Mouse (Mus musculus) hindbrain, embryonic 13.5 days (tissue): ENCODE measurements at regions not wholly inside any gene's neighbourhood (a gene's known extent, or its start where the extent isn't known, plus 50 kb on each side); places are given as distances from the start of the nearest gene placed in this dataset.

ENCODE experiments used
- ATAC-seq: fragments of 200-750 bp; cut with Nextera tagmentation; 2 replicates; pipeline ENCODE4 v1.8.0; 2017; ENCODE audit warnings: moderate TSS enrichment; ENCODE audit not compliant: low FRiP score
- H3K27ac ChIP-seq: fragments of 300-500 bp; sonication (generic); 2 replicates; pipeline ENCODE4 v1.5.1; 2015; ENCODE audit warnings: inconsistent platforms, mild to moderate bottlenecking, moderate library complexity
- H3K27me3 ChIP-seq: fragments of 300-500 bp; sonication (generic); 2 replicates; pipeline ENCODE4 v1.6.1; 2015; ENCODE audit warnings: mild to moderate bottlenecking, inconsistent platforms
- H3K36me3 ChIP-seq: fragments of 300-500 bp; sonication (generic); 2 replicates; pipeline ENCODE4 v1.6.1; 2015; ENCODE audit warnings: mild to moderate bottlenecking, inconsistent platforms
- H3K4me1 ChIP-seq: fragments of 300-500 bp; sonication (generic); replicated peaks from 2 replicates; pipeline ENCODE4 v1.6.1; 2015; ENCODE audit warnings: inconsistent platforms
- H3K4me2 ChIP-seq: fragments of 300-500 bp; sonication (generic); 2 replicates; pipeline ENCODE4 v1.6.1; 2015; ENCODE audit warnings: inconsistent platforms, mild to moderate bottlenecking, moderate library complexity
- H3K4me3 ChIP-seq: fragments of 300-500 bp; sonication (generic); 2 replicates; pipeline ENCODE4 v1.5.1; 2015; ENCODE audit warnings: mild to moderate bottlenecking, inconsistent platforms
- H3K9ac ChIP-seq: fragments of 300-500 bp; sonication (generic); 2 replicates; pipeline ENCODE4 v1.6.1; 2015; ENCODE audit warnings: mild to moderate bottlenecking, inconsistent platforms
- H3K9me3 ChIP-seq: fragments of 300-500 bp; sonication (generic); 2 replicates; pipeline ENCODE4 v1.6.1; 2016; ENCODE audit warnings: inconsistent platforms
- WGBS: fragments of 180-500 bp; shearing (Covaris S2); methylation state at CpG from one replicate; pipeline ENCODE4 v1.1.7; 2015; 5-methylcytosine and 5-hydroxymethylcytosine counted together

DNA sequence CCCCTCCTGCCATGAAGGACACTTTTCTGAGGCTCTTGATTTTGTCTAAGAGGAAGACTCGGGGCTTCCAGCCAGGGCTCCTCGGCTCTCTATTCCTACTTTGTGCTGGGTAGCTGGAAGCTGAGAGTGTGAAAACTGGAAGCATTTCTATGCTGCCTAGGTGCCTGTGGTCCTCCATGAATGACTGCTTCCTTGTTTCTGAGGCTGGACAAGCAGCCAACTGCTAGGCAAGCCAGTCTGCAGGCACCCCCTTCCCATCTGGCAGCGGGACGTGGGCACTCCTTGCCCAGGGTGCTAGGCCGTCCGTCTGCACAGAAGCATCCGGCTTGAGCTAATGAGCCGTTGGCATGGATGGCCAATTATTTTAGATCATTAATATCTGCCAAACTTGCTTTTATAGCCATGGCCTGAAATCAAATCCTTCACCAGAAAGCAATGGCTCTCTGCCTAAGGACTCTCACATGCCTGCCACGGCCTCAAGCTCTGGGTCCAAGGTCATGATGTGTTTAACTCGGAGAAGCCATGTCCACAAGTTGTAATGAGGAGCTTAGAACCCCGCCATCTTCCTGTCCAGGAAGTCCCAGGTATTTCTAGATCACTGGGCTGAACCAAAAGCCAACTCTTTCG is 534.5 kb upstream of the Adam5 start:
- Histone ChIP-seq H3K4me3 (no peak overlapping the region), H3K27ac (no peak overlapping the region), H3K9me3 (no peaks in the 10 kb centered on the region), H3K4me1 (peaks cover 9% of the 10 kb centered on the region), H3K9ac (no peak overlapping the region), H3K4me2 (no peak overlapping the region), H3K27me3 (peaks cover 14% of the 10 kb centered on the region), H3K36me3 (no peaks in the 10 kb centered on the region)
- ATAC-seq = no peak
- WGBS = 81% methylated on average over 12 of the region's 12 CpGs

DNA sequence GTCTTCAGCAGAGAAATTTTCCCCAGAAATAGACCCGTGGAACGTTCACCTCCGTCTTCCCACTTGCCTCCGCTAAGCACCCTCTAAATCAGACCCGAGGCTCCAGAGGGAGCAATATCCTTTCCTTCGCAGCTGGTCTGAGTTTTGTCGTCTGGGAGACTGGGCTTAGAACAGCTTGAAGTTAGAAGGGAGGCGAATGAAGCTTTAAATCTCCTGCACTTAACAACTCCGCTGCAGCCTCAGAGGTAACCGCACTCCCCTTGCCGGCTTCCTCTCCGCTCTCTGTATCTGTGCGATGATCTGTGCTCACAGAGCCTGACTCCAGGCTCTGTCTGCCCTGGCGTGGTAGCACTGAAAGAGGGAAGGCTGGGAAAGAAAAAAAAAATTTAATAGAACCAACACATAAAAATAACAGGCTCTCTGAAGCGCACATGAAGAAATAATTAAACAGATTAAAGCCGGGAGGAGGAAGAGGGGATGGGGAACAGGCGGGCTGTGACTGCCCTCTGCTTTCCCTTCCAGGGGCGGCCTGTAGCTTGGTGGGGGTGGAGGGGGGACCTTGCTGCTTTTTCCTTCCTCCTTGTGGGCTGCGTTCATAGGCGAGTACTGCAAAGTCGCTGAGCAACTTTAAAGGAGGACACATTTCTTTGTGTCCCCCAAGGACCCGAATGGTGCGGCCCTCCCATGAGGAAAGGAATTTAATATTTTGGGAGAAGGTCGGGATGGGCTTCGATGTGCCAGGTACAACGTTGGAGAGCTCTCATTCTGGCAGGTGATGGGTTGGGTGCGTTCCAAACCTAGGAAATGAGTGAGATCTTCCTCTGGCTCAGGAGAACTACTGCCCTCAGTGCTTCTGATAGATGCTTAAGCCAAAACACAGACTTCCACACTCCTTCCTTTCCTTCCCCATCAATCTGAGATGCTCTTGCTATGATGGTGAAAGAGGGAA is 529.9 kb upstream of the Adam5 start:
- Histone ChIP-seq H3K4me2 (peak overlapping the region; percentile 46), H3K9ac (peak overlapping the region; percentile 51), H3K4me1 (peaks cover 14% of the 10 kb centered on the region), H3K36me3 (no peaks in the 10 kb centered on the region), H3K9me3 (no peaks in the 10 kb centered on the region), H3K4me3 (peak overlapping the region; percentile 19; the same call in 1 of the 2 replicates), H3K27me3 (peaks cover 30% of the 10 kb centered on the region), H3K27ac (peak overlapping the region; percentile 45)
- WGBS = 13% methylated on average over 27 of the region's 27 CpGs
- peak; percentile 32; the same call in 1 of the 2 replicates for ATAC-seq

DNA sequence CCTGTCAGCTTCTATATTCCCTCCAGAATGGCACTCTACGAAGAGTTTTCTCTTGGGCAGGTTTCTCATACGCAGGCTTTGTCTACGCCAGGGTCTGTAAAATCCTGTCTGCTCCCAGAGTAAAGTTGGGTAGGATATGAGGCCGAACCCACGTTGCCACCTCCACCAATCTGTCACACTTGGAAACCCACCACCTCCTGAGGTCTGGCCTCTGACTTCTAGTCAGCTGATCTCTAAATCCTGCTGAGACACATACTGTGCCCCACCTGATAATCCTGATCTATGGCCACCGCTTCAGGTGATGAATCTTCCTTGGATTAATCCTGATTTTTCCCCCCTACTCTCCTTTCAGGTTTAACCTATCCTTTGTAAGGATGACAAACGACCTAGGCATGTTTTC is 529.2 kb upstream of the Adam5 start:
- H3K36me3 ChIP-seq = no peaks in the 10 kb centered on the region
- H3K4me1 ChIP-seq = peaks cover 14% of the 10 kb centered on the region
- peak overlapping the region; percentile 51 for H3K9ac ChIP-seq
- H3K9me3 ChIP-seq = no peaks in the 10 kb centered on the region
- H3K4me3 ChIP-seq = no peak overlapping the region
- peak overlapping the region; percentile 46 for H3K4me2 ChIP-seq
- ATAC-seq = no peak
- peaks cover 30% of the 10 kb centered on the region for H3K27me3 ChIP-seq
- no peak overlapping the region for H3K27ac ChIP-seq
- 56% methylated on average over 7 of the region's 7 CpGs for WGBS

DNA sequence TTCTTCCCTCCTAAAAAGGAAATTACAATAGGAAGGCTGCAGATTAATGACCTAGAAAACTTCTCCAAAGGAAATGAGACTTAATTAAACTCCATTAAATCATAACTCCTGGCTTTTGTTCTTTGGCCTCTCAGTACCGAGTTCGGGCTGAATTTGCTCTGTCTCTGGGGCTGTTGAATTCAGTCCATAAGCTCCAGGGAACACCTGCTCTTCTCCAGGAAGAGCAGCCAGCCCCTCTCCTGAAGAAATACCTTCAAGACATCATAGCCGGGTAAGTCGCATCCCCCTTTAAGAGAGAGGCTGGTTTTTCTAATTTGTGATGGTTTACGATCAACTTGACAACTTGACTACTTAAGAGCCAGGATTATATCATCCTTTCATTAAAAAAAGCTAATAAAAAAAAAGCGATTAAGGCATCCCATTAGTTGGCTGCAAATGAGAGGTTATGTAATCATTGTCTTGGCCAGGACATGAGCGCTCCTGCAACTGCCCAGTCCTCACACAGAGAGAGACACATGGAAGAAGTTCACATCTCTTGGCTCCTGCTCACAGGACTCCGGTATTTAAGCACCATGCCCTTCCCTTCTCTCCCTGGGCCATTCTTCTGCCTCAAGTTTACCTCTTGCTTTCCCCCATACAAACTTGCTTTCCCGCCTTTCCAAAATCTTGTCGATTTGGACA is 524.0 kb upstream of the Adam5 start:
- H3K27me3 ChIP-seq = peaks cover 12% of the 10 kb centered on the region
- H3K9me3 ChIP-seq = no peaks in the 10 kb centered on the region
- no peak overlapping the region for H3K4me2 ChIP-seq
- no peaks in the 10 kb centered on the region for H3K4me1 ChIP-seq
- no peak for ATAC-seq
- no peaks in the 10 kb centered on the region for H3K36me3 ChIP-seq
- no peak overlapping the region for H3K9ac ChIP-seq
- H3K27ac ChIP-seq = no peak overlapping the region
- 95% methylated on average over 10 of the region's 10 CpGs for WGBS
- no peak overlapping the region for H3K4me3 ChIP-seq

DNA sequence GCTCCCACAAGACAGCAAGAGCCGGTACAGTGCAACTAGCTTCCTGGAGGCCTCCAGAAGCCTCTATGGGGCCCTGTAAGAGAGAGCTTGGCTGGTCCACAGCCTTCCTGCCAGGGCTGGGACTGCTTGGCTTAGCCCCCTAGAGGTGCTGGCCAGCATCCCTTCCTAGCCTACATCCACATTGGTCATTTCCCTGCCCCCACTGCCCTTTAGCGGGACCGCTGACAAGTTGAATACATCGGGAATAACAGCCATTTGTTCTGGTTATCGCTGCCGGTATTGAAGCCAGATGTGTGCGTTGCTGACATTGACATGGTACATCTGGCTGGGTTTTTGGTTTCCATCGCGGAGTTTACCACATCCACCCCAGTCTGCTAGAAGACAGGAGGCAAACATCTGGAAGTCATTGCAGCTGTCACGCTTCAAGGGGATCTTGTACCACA is 519.0 kb upstream of the Adam5 start:
- H3K27me3 ChIP-seq = no peaks in the 10 kb centered on the region
- no peaks in the 10 kb centered on the region for H3K9me3 ChIP-seq
- no peak overlapping the region for H3K27ac ChIP-seq
- H3K4me3 ChIP-seq = no peak overlapping the region
- no peak overlapping the region for H3K4me2 ChIP-seq
- WGBS = 73% methylated on average over 10 of the region's 10 CpGs
- no peak overlapping the region for H3K9ac ChIP-seq
- no peaks in the 10 kb centered on the region for H3K36me3 ChIP-seq
- no peak for ATAC-seq
- H3K4me1 ChIP-seq = no peaks in the 10 kb centered on the region

DNA sequence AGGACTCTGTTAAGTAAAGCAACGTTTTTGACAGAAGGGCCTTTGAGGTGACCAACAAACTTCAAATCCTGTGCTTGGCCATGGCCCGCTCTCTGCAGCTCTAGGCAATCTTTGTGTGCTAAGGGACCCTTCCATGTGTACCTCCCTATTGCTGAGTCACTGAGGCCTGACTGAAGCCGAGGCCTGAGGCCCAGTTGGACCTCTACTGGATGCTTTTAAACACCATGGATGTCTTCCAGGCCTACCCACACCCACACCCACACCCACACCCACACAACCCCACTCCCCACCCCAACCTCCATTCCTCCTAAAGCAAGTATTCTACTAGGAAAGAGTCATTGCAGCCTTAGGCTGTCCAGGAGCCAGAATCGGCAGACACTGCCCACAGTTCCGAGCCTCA is 518.3 kb upstream of the Adam5 start:
- ATAC-seq = no peak
- H3K27ac ChIP-seq = no peak overlapping the region
- no peaks in the 10 kb centered on the region for H3K27me3 ChIP-seq
- 93% methylated on average over 5 of the region's 5 CpGs for WGBS
- no peak overlapping the region for H3K4me2 ChIP-seq
- no peak overlapping the region for H3K9ac ChIP-seq
- H3K4me1 ChIP-seq = no peaks in the 10 kb centered on the region
- no peak overlapping the region for H3K4me3 ChIP-seq
- no peaks in the 10 kb centered on the region for H3K9me3 ChIP-seq
- H3K36me3 ChIP-seq = no peaks in the 10 kb centered on the region

DNA sequence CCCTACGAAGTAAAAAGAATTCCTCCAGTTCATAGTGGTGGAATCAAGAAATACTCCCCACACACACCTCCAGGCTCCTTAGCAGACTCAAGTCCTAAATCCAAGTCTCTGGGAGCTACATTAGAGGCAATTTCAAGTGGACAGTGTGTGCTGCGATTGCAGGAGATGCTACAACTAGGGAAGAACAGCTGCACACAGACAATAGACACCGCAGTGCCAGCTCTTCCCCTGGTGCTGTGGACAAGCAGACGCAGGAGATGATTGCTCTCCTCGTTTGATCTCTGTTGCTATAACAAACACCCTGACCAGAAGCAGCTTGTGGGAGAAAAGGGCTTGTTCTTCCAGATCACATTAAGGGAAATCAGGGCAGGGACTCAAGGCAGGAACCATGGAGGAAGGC is 517.1 kb upstream of the Adam5 start:
- Histone ChIP-seq H3K9me3 (no peaks in the 10 kb centered on the region), H3K36me3 (no peaks in the 10 kb centered on the region), H3K4me3 (no peak overlapping the region), H3K4me1 (no peaks in the 10 kb centered on the region), H3K9ac (no peak overlapping the region), H3K27ac (no peak overlapping the region), H3K27me3 (no peaks in the 10 kb centered on the region), H3K4me2 (no peak overlapping the region)
- 70% methylated on average over 5 of the region's 5 CpGs for WGBS
- ATAC-seq = no peak

DNA sequence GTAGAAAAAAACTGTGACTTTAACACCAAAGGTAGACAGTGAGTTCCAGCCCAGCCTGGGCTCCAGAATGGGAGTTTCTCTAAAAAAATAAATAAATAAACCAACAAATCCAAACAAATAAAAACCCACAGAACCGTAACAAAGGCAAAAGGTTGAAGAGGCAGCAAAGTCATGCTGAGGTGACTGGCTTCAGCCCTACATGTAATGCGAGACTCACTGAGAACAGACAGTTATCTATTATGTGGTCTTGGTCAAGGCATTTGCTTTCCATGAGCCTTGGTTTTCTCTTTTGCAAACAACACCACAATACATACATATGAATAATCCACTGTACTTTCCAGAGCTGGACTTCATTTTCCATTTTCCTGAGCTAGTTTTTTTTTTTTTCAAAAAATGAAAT is 516.6 kb upstream of the Adam5 start:
- Histone ChIP-seq H3K4me1 (no peaks in the 10 kb centered on the region), H3K9me3 (no peaks in the 10 kb centered on the region), H3K4me2 (no peak overlapping the region), H3K4me3 (no peak overlapping the region), H3K9ac (no peak overlapping the region), H3K27me3 (no peaks in the 10 kb centered on the region), H3K27ac (no peak overlapping the region), H3K36me3 (no peaks in the 10 kb centered on the region)
- 79% methylated on average over 2 of the region's 2 CpGs for WGBS
- no peak for ATAC-seq

DNA sequence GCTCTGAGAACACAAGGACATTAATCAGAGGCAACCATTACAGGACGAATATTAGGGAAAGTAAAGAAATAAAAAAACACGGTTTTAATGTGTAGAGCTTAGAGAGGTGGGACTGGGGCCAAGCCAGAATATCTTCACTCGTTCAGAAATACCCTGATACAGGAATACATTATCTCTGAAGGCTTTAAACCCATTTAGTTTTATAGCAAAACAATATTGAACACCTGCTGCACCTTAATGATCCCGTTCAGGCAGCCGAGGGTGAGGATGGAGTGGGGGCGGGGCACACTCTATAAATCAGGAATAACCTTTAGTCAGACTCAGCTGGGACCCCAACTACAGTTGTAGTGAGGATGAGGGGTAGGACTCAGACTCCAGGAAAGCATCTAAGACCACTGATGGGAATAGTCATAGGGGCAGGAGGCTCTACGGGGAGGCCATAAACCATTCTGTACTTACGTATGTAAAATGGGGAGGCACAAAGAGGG is 508.0 kb upstream of the Adam5 start:
- Histone ChIP-seq H3K4me2 (no peak overlapping the region), H3K36me3 (no peaks in the 10 kb centered on the region), H3K9me3 (no peaks in the 10 kb centered on the region), H3K4me3 (no peak overlapping the region), H3K27me3 (no peaks in the 10 kb centered on the region), H3K9ac (no peak overlapping the region), H3K27ac (peak overlapping the region; percentile 61; the same call in 1 of the 2 replicates), H3K4me1 (peaks cover 18% of the 10 kb centered on the region)
- 0 out of 2 replicates have a peak, but pooled peaks have one; percentile 28 for ATAC-seq
- WGBS = 60% methylated on average over 8 of the region's 8 CpGs

DNA sequence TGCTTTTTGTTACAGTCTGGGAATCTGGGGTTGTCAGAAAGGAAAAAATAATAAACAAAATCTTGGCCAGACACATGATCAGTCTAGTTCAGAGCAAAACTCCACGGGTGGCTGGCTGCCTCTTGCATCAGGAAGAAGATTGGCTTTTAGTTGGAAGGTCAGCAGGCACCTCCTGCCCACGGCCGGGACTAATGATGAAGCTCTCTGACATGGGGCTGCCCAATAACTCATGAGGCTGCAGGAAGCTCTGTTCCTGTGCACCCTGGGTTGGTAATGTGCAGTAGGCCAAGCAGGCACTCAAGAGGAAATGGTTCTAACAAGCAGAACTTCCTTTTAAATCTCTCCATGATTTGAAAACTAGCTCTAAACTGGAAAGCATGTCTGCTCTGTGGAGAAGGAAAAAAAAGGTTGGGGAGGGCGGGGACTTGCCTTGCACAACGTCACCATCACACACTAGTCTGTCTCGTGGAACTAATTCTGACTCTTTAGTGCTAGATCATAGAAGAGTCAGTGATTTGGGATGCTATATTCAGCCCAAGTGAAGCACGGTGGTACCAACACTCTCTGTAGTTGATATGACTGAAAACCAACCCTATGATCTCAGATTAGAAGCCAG is 507.1 kb upstream of the Adam5 start:
- no peak overlapping the region for H3K4me3 ChIP-seq
- WGBS = 69% methylated on average over 7 of the region's 7 CpGs
- H3K27ac ChIP-seq = no peak overlapping the region
- no peaks in the 10 kb centered on the region for H3K27me3 ChIP-seq
- no peak overlapping the region for H3K9ac ChIP-seq
- ATAC-seq = no peak
- no peaks in the 10 kb centered on the region for H3K36me3 ChIP-seq
- H3K4me2 ChIP-seq = no peak overlapping the region
- H3K4me1 ChIP-seq = peaks cover 18% of the 10 kb centered on the region
- H3K9me3 ChIP-seq = no peaks in the 10 kb centered on the region

DNA sequence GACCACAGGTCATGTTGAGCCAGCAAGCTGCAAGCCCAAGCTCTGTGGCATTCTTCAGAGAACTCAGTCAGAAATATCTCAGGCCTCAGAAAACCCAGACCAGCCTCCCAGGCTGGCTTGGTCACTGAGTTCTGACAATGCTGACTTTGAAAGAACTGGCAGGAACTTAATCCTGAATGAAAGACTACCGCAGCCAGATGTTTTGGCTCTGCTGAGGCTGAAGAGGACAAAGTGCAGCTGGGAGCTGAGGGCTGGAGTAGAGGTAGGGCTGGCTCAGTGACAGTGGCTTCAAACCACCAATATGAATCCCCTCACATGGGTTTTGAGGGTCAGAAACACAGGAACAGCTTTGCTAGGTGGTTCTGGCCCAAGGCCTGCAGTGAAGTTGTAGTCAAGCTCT is 505.6 kb upstream of the Adam5 start:
- WGBS = 52% methylated on average over 1 of the region's 1 CpGs
- 0 out of 2 replicates have a peak, but pooled peaks cover 2% of the 10 kb centered on the region for H3K27me3 ChIP-seq
- H3K36me3 ChIP-seq = no peaks in the 10 kb centered on the region
- H3K9me3 ChIP-seq = no peaks in the 10 kb centered on the region
- H3K4me1 ChIP-seq = peaks cover 18% of the 10 kb centered on the region
- ATAC-seq = no peak
- no peak overlapping the region for H3K4me3 ChIP-seq
- no peak overlapping the region for H3K27ac ChIP-seq
- H3K9ac ChIP-seq = no peak overlapping the region
- no peak overlapping the region for H3K4me2 ChIP-seq

DNA sequence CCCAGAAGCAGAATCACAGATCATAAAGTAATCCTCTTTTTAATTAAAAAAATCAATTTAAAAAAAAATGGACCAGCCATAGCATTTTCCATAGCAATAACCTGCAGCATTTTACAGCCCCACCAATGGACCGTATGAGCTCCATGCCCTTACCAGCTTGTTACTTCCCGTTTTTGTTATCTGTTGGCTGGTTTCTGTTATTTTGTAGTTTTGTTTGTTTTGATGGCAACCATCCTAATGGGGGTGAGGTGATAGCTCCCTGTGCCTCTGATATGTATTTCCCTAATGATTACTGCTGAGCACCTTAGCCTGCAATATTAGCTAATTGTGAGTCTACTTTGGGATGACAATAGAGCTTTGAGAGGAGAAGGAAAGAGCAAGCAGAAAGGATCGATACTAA is 504.1 kb upstream of the Adam5 start:
- no peak for ATAC-seq
- Histone ChIP-seq H3K36me3 (no peaks in the 10 kb centered on the region), H3K27me3 (peaks cover 5% of the 10 kb centered on the region; the same call in 1 of the 2 replicates), H3K9ac (no peak overlapping the region), H3K27ac (no peak overlapping the region), H3K9me3 (no peaks in the 10 kb centered on the region), H3K4me1 (peaks cover 18% of the 10 kb centered on the region), H3K4me3 (no peak overlapping the region), H3K4me2 (no peak overlapping the region)
- WGBS = 70% methylated on average over 3 of the region's 3 CpGs
